Mouse (Mus musculus) liver, adult 2 months (tissue): ENCODE measurements around the gene Ift122. TPM values are rescaled to one million over a fixed set of nuclear protein-coding genes. Genes with fewer than 3 reads are reported as not detected.

Experiments used
- DNase-seq: peaks from one replicate; pipeline ENCODE4 v3.0.0-alpha.2; 2011; ENCODE audit warnings: low read depth, low spot score; ENCODE audit errors: extremely low read depth
- H3K27ac ChIP-seq: fragments of 200-500 bp; replicated peaks from 2 replicates; pipeline ENCODE4 v1.5.1; 2012; ENCODE audit warnings: low read depth, mild to moderate bottlenecking, control low read depth, inconsistent platforms, low read length; ENCODE audit not compliant: insufficient read depth
- H3K27me3 ChIP-seq: fragments of 200-500 bp; 2 replicates; pipeline ENCODE4 v1.6.1; 2012; ENCODE audit warnings: mild to moderate bottlenecking, moderate library complexity, low read length, inconsistent platforms; ENCODE audit not compliant: control insufficient read depth, insufficient read depth
- H3K36me3 ChIP-seq: fragments of 200-500 bp; 2 replicates; pipeline ENCODE4 v1.6.1; 2012; ENCODE audit warnings: low read length, inconsistent platforms; ENCODE audit not compliant: control insufficient read depth, insufficient read depth
- H3K4me1 ChIP-seq: fragments of 200-500 bp; 2 replicates; pipeline ENCODE4 v1.6.1; 2011; ENCODE audit warnings: low read length; ENCODE audit not compliant: control insufficient read depth, insufficient read depth
- H3K4me3 ChIP-seq: fragments of 200-500 bp; 2 replicates; pipeline ENCODE4 v1.5.1; 2011; ENCODE audit warnings: low read depth, mild to moderate bottlenecking, control low read depth, low read length, moderate library complexity; ENCODE audit not compliant: insufficient read depth
- H3K79me2 ChIP-seq: fragments of 200-500 bp; 2 replicates; pipeline ENCODE4 v1.6.1; 2012; ENCODE audit warnings: inconsistent platforms, mild to moderate bottlenecking, low read length, moderate library complexity; ENCODE audit not compliant: control insufficient read depth, insufficient read depth
- H3K9ac ChIP-seq: fragments of 200-500 bp; 2 replicates; pipeline ENCODE4 v1.6.1; 2012; ENCODE audit warnings: low read depth, mild to moderate bottlenecking, control low read depth, inconsistent platforms, low read length
- CTCF ChIP-seq: fragments of 200-500 bp; IDR thresholded peaks from 2 replicates; pipeline ENCODE4 v1.5.1; 2011; ENCODE audit warnings: low read depth, low read length, control low read depth
- POLR2A ChIP-seq: fragments of 200-500 bp; IDR thresholded peaks from 2 replicates; pipeline ENCODE4 v1.6.1; 2011; ENCODE audit warnings: low read length, control low read depth; ENCODE audit not compliant: insufficient read depth; ENCODE audit errors: extremely low read depth
- WGBS: fragments of 180-500 bp; shearing (Covaris S2); methylation state at CpG from one replicate; pipeline ENCODE4 v1.1.7; 2018; 5-methylcytosine and 5-hydroxymethylcytosine counted together
- polyA plus RNA-seq: library from polyadenylated mRNA; depleted of rRNA; stranded (reverse); fragments of >200 nt; gene quantifications from 2 replicates; pipeline ENCODE4 v1.2.3, GENCODE M21; 2012
- total RNA-seq: library from RNA; depleted of rRNA; stranded (reverse); fragments of >200 nt; gene quantifications from 2 replicates; pipeline ENCODE4 v1.2.3, GENCODE M21; 2014

The Ift122 gene
- total and polyA plus RNA-seq, 2 experiments: 2.0 to 3.0 TPM

DNA sequence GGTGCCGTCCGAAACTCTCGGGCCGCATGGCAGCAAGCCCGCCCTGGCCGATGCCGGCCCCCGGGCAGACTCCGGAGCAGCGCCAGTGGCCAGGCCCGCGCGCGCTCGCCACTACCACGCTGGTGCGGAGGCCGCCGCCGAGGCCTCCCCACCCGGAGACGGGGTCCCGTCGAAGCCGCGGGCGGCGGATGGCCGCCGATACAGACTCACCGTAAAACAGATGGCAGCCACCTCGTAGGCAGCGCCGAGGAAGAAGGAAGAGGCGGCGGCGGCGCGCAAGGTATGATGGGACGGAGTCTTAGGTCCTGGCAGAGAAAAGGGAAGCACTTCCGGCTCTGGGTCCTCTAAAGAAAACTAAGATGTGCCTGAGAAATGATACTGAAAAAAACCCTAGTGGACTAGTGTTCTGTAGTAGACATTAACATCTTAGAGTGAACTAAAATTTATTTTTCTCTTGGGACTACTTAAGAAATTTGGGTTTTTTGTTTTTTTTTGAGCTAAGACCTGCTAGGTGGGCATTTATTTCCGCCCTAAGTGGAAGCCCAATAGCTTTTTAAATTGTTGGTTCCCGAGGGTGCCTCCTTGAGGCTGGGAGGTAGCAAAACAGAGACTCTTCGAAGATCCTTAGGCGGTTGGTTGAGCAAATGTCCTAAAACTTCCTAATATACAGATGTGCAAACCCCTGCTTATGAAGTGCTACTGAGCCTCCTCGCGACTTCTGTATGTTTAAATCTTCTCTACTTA lies 44.6 kb upstream of the Ift122 start, which contains the start of gene Rpl32:
Rpl32 (minus strand) TSS at position 260 of the 744 bp plus-strand sequence.
- peaks cover 23% of the 10 kb centered on the region for H3K36me3 ChIP-seq
- H3K9ac ChIP-seq: peak within 1 kb of the TSS; percentile 95
- peaks cover 9% of the 10 kb centered on the region for H3K4me1 ChIP-seq
- peaks cover 8% of the 10 kb centered on the region; the same call in 1 of the 2 replicates for H3K79me2 ChIP-seq
- H3K4me3 ChIP-seq: peak within 1 kb of the TSS; percentile 81
- no peaks in the 10 kb centered on the region for H3K27me3 ChIP-seq
- peak; percentile 81 for TF ChIP-seq POLR2A
- no peak; the same call in 1 of the 2 replicates for TF ChIP-seq CTCF
- WGBS: under 1% methylated on average over 47 of the region's 47 CpGs
- peak within 1 kb of the TSS; percentile 65 for H3K27ac ChIP-seq
- peak; percentile 89 for DNase-seq

GRCm38 (mm10) chr6:115811606-115812005 lies 41.7 kb upstream of the Ift122 start:
- TF ChIP-seq CTCF (no peak), POLR2A (no peak)
- peaks cover 2% of the 10 kb centered on the region; the same call in 1 of the 2 replicates for H3K36me3 ChIP-seq
- WGBS: 83% methylated on average over 8 of the region's 8 CpGs
- H3K27me3 ChIP-seq: no peaks in the 10 kb centered on the region
- no peak overlapping the region for H3K4me3 ChIP-seq
- H3K4me1 ChIP-seq: peaks cover 11% of the 10 kb centered on the region
- no peak for DNase-seq
- no peak overlapping the region for H3K27ac ChIP-seq
- no peak overlapping the region for H3K9ac ChIP-seq
- peaks cover 8% of the 10 kb centered on the region; the same call in 1 of the 2 replicates for H3K79me2 ChIP-seq

DNA sequence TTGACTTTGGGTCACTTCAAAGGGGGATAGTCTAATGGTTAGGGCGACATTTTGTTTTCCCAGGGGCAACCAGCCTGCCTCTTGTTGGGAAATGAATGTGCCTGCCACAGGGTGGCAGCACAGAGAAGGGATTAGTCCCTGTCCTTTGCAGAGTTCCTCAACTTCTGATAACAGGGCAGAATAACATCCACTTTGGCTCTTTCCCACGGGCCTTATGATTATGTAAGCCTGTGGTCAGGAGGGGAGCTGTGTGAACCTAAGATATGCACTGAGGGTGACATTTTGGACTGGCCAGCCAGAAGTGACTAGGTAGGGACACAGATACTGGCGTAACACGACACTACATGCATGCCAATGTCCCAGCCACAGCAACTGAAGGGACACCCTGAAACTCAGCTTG lies 39.2 kb upstream of the Ift122 start:
- DNase-seq: peak; percentile 60
- H3K4me3 ChIP-seq: no peak overlapping the region
- no peaks in the 10 kb centered on the region for H3K79me2 ChIP-seq
- 32% methylated on average over 4 of the region's 4 CpGs for WGBS
- no peaks in the 10 kb centered on the region for H3K36me3 ChIP-seq
- H3K27me3 ChIP-seq: no peaks in the 10 kb centered on the region
- no peak overlapping the region for H3K9ac ChIP-seq
- TF ChIP-seq POLR2A: no peak
- peak; percentile 75 for TF ChIP-seq CTCF
- 0 out of 2 replicates have a peak overlapping the region, but pooled peaks have one; percentile 0 for H3K27ac ChIP-seq
- peaks cover 4% of the 10 kb centered on the region; the same call in 1 of the 2 replicates for H3K4me1 ChIP-seq

DNA sequence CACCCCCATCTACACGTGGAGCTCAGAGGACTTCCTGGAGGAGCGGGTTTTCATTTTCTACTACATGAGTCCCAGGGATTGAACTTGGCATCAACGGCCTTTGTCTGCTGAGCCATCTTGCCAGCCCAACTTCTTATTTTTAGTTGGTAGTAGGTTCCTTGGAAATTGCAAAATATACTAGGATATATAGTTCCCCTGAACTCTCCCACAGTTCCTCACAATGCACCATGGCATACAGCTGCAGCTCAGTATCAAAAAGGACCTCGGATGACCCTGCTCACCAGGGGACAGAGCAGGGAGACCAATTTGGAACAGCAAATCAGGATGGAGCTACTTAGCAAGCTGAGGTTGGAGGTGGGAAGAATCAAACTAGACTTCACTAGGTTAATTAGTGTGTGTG lies 38.2 kb upstream of the Ift122 start:
- Histone ChIP-seq H3K27ac (no peak overlapping the region), H3K27me3 (no peaks in the 10 kb centered on the region), H3K4me1 (peaks cover 4% of the 10 kb centered on the region; the same call in 1 of the 2 replicates), H3K4me3 (no peak overlapping the region), H3K36me3 (no peaks in the 10 kb centered on the region), H3K79me2 (no peaks in the 10 kb centered on the region), H3K9ac (no peak overlapping the region)
- no peak for DNase-seq
- WGBS: 76% methylated on average over 4 of the region's 4 CpGs
- TF ChIP-seq CTCF (no peak), POLR2A (no peak)

GRCm38 (mm10) chr6:115818129-115818528 lies 35.1 kb upstream of the Ift122 start:
- peaks cover 4% of the 10 kb centered on the region; the same call in 1 of the 2 replicates for H3K4me1 ChIP-seq
- H3K79me2 ChIP-seq: no peaks in the 10 kb centered on the region
- 80% methylated on average over 2 of the region's 2 CpGs for WGBS
- no peaks in the 10 kb centered on the region for H3K27me3 ChIP-seq
- H3K9ac ChIP-seq: no peak overlapping the region
- H3K4me3 ChIP-seq: no peak overlapping the region
- no peak overlapping the region for H3K27ac ChIP-seq
- H3K36me3 ChIP-seq: no peaks in the 10 kb centered on the region
- TF ChIP-seq CTCF: no peak
- no peak for DNase-seq
